Mouse (Mus musculus) embryonic fibroblast, embryonic 13.5 days (primary cell): Measurements from ENCODE around the gene 1190005I06Rik. TPM values are rescaled to one million over a fixed set of nuclear protein-coding genes. Genes with fewer than 3 reads are reported as not detected.

ENCODE experiments used
- H3K27ac ChIP-seq: 2 replicates; pipeline ENCODE4 v1.5.1; 2012; ENCODE audit warnings: low read length, control low read depth, inconsistent platforms; ENCODE audit not compliant: insufficient read depth
- H3K4me1 ChIP-seq: 2 replicates; pipeline ENCODE4 v1.6.1; 2011; ENCODE audit warnings: low read length; ENCODE audit not compliant: control insufficient read depth, insufficient read depth
- H3K4me3 ChIP-seq: 2 replicates; pipeline ENCODE4 v1.5.1; 2011; ENCODE audit warnings: mild to moderate bottlenecking, control low read depth, low read length; ENCODE audit not compliant: insufficient read depth
- CTCF ChIP-seq: IDR thresholded peaks from 2 replicates; pipeline ENCODE4 v1.5.1; 2011; ENCODE audit warnings: mild to moderate bottlenecking, control low read depth, low read length, moderate library complexity, borderline replicate concordance; ENCODE audit not compliant: insufficient read depth
- POLR2A ChIP-seq: IDR thresholded peaks from 2 replicates; pipeline ENCODE4 v1.6.1; 2011; ENCODE audit warnings: low read depth, mild to moderate bottlenecking, control low read depth, low read length, moderate library complexity
- polyA plus RNA-seq: library from polyadenylated mRNA; stranded (reverse); fragments of >200 nt; gene quantifications from 2 replicates; pipeline ENCODE4 v1.2.4, GENCODE M21; 2011; ENCODE audit warnings: low read depth; ENCODE audit not compliant: missing spikeins, insufficient read length

The 1190005I06Rik gene
- polyA plus RNA-seq, 1 experiment = 2.2 TPM

- Histone ChIP-seq H3K27ac (no peak overlapping the region), H3K4me1 (peaks cover 17% of the 10 kb centered on the region), H3K4me3 (no peak overlapping the region)
- TF ChIP-seq CTCF = no peak
- no peak for TF ChIP-seq POLR2A
These were observed 86.9 kb downstream of the 1190005I06Rik start for GRCm38 (mm10) chr8:120560535-120560934.

GRCm38 (mm10) chr8:120559654-120560053 is 87.8 kb downstream of the 1190005I06Rik start:
- H3K4me3 ChIP-seq = no peak overlapping the region
- TF ChIP-seq CTCF (no peak), POLR2A (no peak)
- no peak overlapping the region for H3K27ac ChIP-seq
- H3K4me1 ChIP-seq = peaks cover 10% of the 10 kb centered on the region; the same call in 1 of the 2 replicates

Other genes starting within 250 kb of the 1190005I06Rik start
- gene Gins2, start 58.3 kb downstream of the 1190005I06Rik start, polyA plus RNA-seq = 31.3 and 33.7 TPM in 2 replicates
- 1.2 TPM in 1 of 2 replicates, not detected in the other for gene Gm27021, start 20.4 kb upstream of the 1190005I06Rik start, polyA plus RNA-seq
- gene Cox4i1, start 20.6 kb upstream of the 1190005I06Rik start, polyA plus RNA-seq = 409 and 465 TPM in 2 replicates
- gene Emc8, start 20.9 kb upstream of the 1190005I06Rik start, polyA plus RNA-seq = 53.5 and 55.9 TPM in 2 replicates
- gene Irf8, start 88.7 kb upstream of the 1190005I06Rik start, polyA plus RNA-seq = 0.39 TPM in 1 of 2 replicates, not detected in the other